Mouse (Mus musculus): ENCODE results near the gene Ffar4. TPM values are rescaled to one million over a fixed set of nuclear protein-coding genes. Genes with fewer than 3 reads are reported as not detected.

Gene Ffar4
- total and polyA plus RNA-seq, 3 experiments, result not detected

- TF ChIP-seq CHD1 (IDR thresholded peaks at IDR 0.05; ENCODE audit: low read depth, low read length) (no peak), SIN3A (IDR thresholded peaks at IDR 0.05; ENCODE audit: low read length) (no peak), ZC3H11A (IDR thresholded peaks at IDR 0.05; ENCODE audit: low read depth, low read length) (no peak)
Measured at GRCm38 (mm10) chr19:38161648-38162354, 64.9 kb downstream of the Ffar4 start (continued).

Other genes with a start within 250 kb of the Ffar4 start
- 0.04 TPM in 1 of 2 replicates, not detected in the other for gene Myof, start 53.5 kb upstream of the Ffar4 start, total RNA-seq (2012; rRNA removed)
- gene Myof, start 53.5 kb upstream of the Ffar4 start, polyA plus RNA-seq (2012; ENCODE audit: insufficient read depth in 1 of 2, insufficient read length in 2 of 2, low read depth in 1 of 2, low replicate concordance in 2 of 2, missing spikeins in 1 of 2), result not detected
- 11.1 and 14.4 TPM in 2 replicates for gene Cep55, start 42.1 kb upstream of the Ffar4 start, total RNA-seq (2012; rRNA removed)
- 10 to 100 TPM in 1 of 2 experiments, not detected in 1; 17.1 TPM for gene Cep55, start 42.1 kb upstream of the Ffar4 start, polyA plus RNA-seq (2012; ENCODE audit: insufficient read depth in 1 of 2, insufficient read length in 2 of 2, low read depth in 1 of 2, low replicate concordance in 2 of 2, missing spikeins in 1 of 2)
- gene Rbp4, start 28.2 kb downstream of the Ffar4 start, total RNA-seq (2012; rRNA removed), result not detected in 2 replicates
- gene Rbp4, start 28.2 kb downstream of the Ffar4 start, polyA plus RNA-seq (2012; ENCODE audit: insufficient read depth in 1 of 2, insufficient read length in 2 of 2, low read depth in 1 of 2, low replicate concordance in 2 of 2, missing spikeins in 1 of 2), result not detected
- gene Pde6c, start 35.7 kb downstream of the Ffar4 start, total RNA-seq (2012; rRNA removed), result not detected in 2 replicates
- not detected for gene Pde6c, start 35.7 kb downstream of the Ffar4 start, polyA plus RNA-seq (2012; ENCODE audit: insufficient read depth in 1 of 2, insufficient read length in 2 of 2, low read depth in 1 of 2, low replicate concordance in 2 of 2, missing spikeins in 1 of 2)
- 9.1 and 10.7 TPM in 2 replicates for gene Fra10ac1, start 127.1 kb downstream of the Ffar4 start, total RNA-seq (2012; rRNA removed)
- 10 to 100 TPM in 1 of 2 experiments, not detected in 1; 17.0 TPM for gene Fra10ac1, start 127.1 kb downstream of the Ffar4 start, polyA plus RNA-seq (2012; ENCODE audit: insufficient read depth in 1 of 2, insufficient read length in 2 of 2, low read depth in 1 of 2, low replicate concordance in 2 of 2, missing spikeins in 1 of 2)
- not detected in 2 replicates for gene Lgi1, start 167.5 kb downstream of the Ffar4 start, total RNA-seq (2012; rRNA removed)
- gene Lgi1, start 167.5 kb downstream of the Ffar4 start, polyA plus RNA-seq (2012; ENCODE audit: insufficient read depth in 1 of 2, insufficient read length in 2 of 2, low read depth in 1 of 2, low replicate concordance in 2 of 2, missing spikeins in 1 of 2), result under 1 TPM in 1 of 2 experiments, not detected in 1; 0.01 TPM